Mouse (Mus musculus): ENCODE data around the gene Fbxo40.

DNA sequence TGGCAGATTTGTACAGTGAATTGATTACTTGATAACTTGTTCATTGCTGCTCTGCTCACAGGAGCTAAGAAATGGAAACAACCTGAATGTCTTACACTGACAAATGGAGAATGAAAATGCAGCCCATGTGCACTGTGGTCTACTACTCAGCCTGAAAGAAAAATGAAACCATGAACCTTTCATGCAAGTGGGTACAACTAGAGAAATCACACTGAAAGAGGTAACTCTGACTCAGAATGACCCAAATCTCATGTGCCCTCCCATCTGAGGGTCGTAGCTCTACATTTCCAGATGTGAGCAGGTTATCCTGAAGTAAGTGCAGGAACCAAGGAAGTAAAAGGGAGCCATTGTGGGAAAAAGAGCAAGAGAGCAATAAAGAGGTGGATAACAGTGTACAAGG is 6.5 kb downstream of the Fbxo40 start:
- TF ChIP-seq GATA1 (IDR thresholded peaks at IDR 0.05; ENCODE audit: borderline replicate concordance, low read length): no peak
- no peak for TF ChIP-seq FLI1 (IDR thresholded peaks at IDR 0.05; ENCODE audit: low read length)

Measured in megakaryocyte, embryonic 14.5 days (primary cell).